Mouse (Mus musculus) megakaryocyte, embryonic 14.5 days (primary cell): ENCODE data around the gene Ifi203.
"Not testable (repeated sequence)": the region's sequence is repeated elsewhere in the genome, so short reads cannot be mapped to it uniquely, and the experiment has no call there.

Experiments
- FLI1 ChIP-seq: IDR thresholded peaks from 2 replicates; pipeline ENCODE4 v1.6.1; 2012; ENCODE audit warnings: low read length, inconsistent platforms, mixed read lengths
- GATA1 ChIP-seq: IDR thresholded peaks from 3 replicates; pipeline ENCODE4 v1.6.1; 2012; ENCODE audit warnings: mixed read lengths, low read length, inconsistent platforms, borderline replicate concordance

GRCm38 (mm10) chr1:173955839-173956527, 13.5 kb upstream of the Ifi203 start:
- TF ChIP-seq GATA1, FLI1: not testable (repeated sequence)
